Mouse (Mus musculus) heart, postnatal 0 days (tissue): Measurements from ENCODE around the gene Mecom. TPM values are rescaled to one million over a fixed set of nuclear protein-coding genes. Genes with fewer than 3 reads are reported as not detected.
A peak's percentile ranks its signal among the peaks of the same experiment; 100 is the strongest.

Experiments
- ATAC-seq: fragments of 200-750 bp; cut with Nextera tagmentation; 2 replicates; pipeline ENCODE4 v1.8.0; 2017; ENCODE audit warnings: low read depth, moderate number of reproducible peaks, moderate library complexity; ENCODE audit not compliant: insufficient read depth
- DNase-seq: peaks from one replicate; pipeline ENCODE4 v3.0.0-alpha.2; 2016; ENCODE audit warnings: low spot score
- H3K27ac ChIP-seq: fragments of 300-500 bp; sonication (generic); 2 replicates; pipeline ENCODE4 v1.5.1; 2014; ENCODE audit warnings: low read depth, mild to moderate bottlenecking
- H3K27me3 ChIP-seq: fragments of 300-500 bp; sonication (generic); 2 replicates; pipeline ENCODE4 v1.6.1; 2014; ENCODE audit warnings: low read length, mixed read lengths; ENCODE audit not compliant: control insufficient read depth, insufficient read depth
- H3K36me3 ChIP-seq: fragments of 300-500 bp; sonication (generic); replicated peaks from 2 replicates; pipeline ENCODE4 v1.6.1; 2014; ENCODE audit warnings: low read length, mixed read lengths; ENCODE audit not compliant: control insufficient read depth, insufficient read depth
- H3K4me1 ChIP-seq: fragments of 300-500 bp; sonication (generic); 2 replicates; pipeline ENCODE4 v1.6.1; 2014; ENCODE audit warnings: antibody characterized with exemption; ENCODE audit not compliant: control insufficient read depth, insufficient read depth
- H3K4me2 ChIP-seq: fragments of 300-500 bp; sonication (generic); 2 replicates; pipeline ENCODE4 v1.6.1; 2014; ENCODE audit warnings: low read depth, mild to moderate bottlenecking, low read length, moderate library complexity
- H3K4me3 ChIP-seq: fragments of 300-500 bp; sonication (generic); 2 replicates; pipeline ENCODE4 v1.5.1; 2014; ENCODE audit warnings: low read depth, low read length
- H3K9ac ChIP-seq: fragments of 300-500 bp; sonication (generic); replicated peaks from 2 replicates; pipeline ENCODE4 v1.6.1; 2014; ENCODE audit warnings: low read depth, low read length, mixed read lengths
- H3K9me3 ChIP-seq: fragments of 300-500 bp; sonication (generic); replicated peaks from 2 replicates; pipeline ENCODE4 v1.6.1; 2016; ENCODE audit warnings: low read length; ENCODE audit not compliant: control insufficient read depth
- CTCF ChIP-seq: IDR thresholded peaks from 2 replicates; pipeline ENCODE4 v1.5.1; 2016; ENCODE audit warnings: antibody characterized with exemption, control low read depth, low read depth
- EP300 ChIP-seq: IDR thresholded peaks from 2 replicates; pipeline ENCODE4 v1.6.1; 2016; ENCODE audit warnings: antibody characterized with exemption, low read depth
- WGBS: fragments of 180-500 bp; shearing (Covaris S2); extraction: QIAGEN DNeasy Blood & Tissue Kit; methylation state at CpG from one replicate; pipeline ENCODE4 v1.1.7; 2014; 5-methylcytosine and 5-hydroxymethylcytosine counted together
- polyA plus RNA-seq: library from polyadenylated mRNA; unstranded; fragments of >200 nt; fragmentation: Nextera tagmentation; extraction: Ambion mirVana; gene quantifications from 2 replicates; pipeline ENCODE4 v1.2.1, GENCODE M21; 2015
- total RNA-seq: library from RNA; depleted of rRNA; stranded (reverse); fragments of >200 nt; gene quantifications from 2 replicates; pipeline ENCODE4 v1.2.3, GENCODE M21; 2014; ENCODE audit warnings: low replicate concordance

Gene Mecom
- total and polyA plus RNA-seq, 2 experiments from 2014 or later = 8.5 to 18.9 TPM

- H3K9me3 ChIP-seq = no peaks in the 10 kb centered on the region
- WGBS = 61% methylated on average over 5 of the region's 5 CpGs
- DNase-seq = no peak
Observed at GRCm38 (mm10) chr3:30361190-30361589, 186.6 kb downstream of the Mecom start.

GRCm38 (mm10) chr3:30353878-30354727, 193.7 kb downstream of the Mecom start:
- H3K4me1 ChIP-seq = no peaks in the 10 kb centered on the region
- DNase-seq (no peak), ATAC-seq (no peak; the same call in 1 of the 2 replicates)
- 17% methylated on average over 6 of the region's 6 CpGs for WGBS
- no peaks in the 10 kb centered on the region for H3K36me3 ChIP-seq
- H3K4me3 ChIP-seq = no peak overlapping the region
- H3K9ac ChIP-seq = no peak overlapping the region
- no peak overlapping the region for H3K4me2 ChIP-seq
- no peaks in the 10 kb centered on the region for H3K27me3 ChIP-seq
- no peak overlapping the region for H3K27ac ChIP-seq
- H3K9me3 ChIP-seq = no peaks in the 10 kb centered on the region
- TF ChIP-seq CTCF = no peak
- TF ChIP-seq EP300 = peak; percentile 29; the same call in 1 of the 2 replicates

More at GRCm38 (mm10) chr3:30361190-30361589, 186.6 kb downstream of the Mecom start:
- no peaks in the 10 kb centered on the region for H3K36me3 ChIP-seq
- H3K27me3 ChIP-seq = no peaks in the 10 kb centered on the region
- no peak for TF ChIP-seq EP300
- TF ChIP-seq CTCF = no peak
- ATAC-seq = no peak
- H3K4me1 ChIP-seq = no peaks in the 10 kb centered on the region
- no peak overlapping the region for H3K4me3 ChIP-seq
- H3K4me2 ChIP-seq = no peak overlapping the region
- no peak overlapping the region for H3K27ac ChIP-seq
- no peak overlapping the region for H3K9ac ChIP-seq

GRCm38 (mm10) chr3:30349279-30349678, 198.5 kb downstream of the Mecom start:
- H3K9ac ChIP-seq = no peak overlapping the region
- ATAC-seq (no peak), DNase-seq (no peak)
- H3K27me3 ChIP-seq = no peaks in the 10 kb centered on the region
- no peaks in the 10 kb centered on the region for H3K36me3 ChIP-seq
- H3K9me3 ChIP-seq = no peaks in the 10 kb centered on the region
- 65% methylated on average over 7 of the region's 7 CpGs for WGBS
- no peak overlapping the region for H3K4me2 ChIP-seq
- no peak overlapping the region for H3K27ac ChIP-seq
- TF ChIP-seq CTCF (no peak), EP300 (no peak)
- H3K4me3 ChIP-seq = no peak overlapping the region
- no peaks in the 10 kb centered on the region for H3K4me1 ChIP-seq

- H3K4me1 ChIP-seq = no peaks in the 10 kb centered on the region
- H3K27me3 ChIP-seq = no peaks in the 10 kb centered on the region
- no peaks in the 10 kb centered on the region for H3K36me3 ChIP-seq
- WGBS = 49% methylated on average over 4 of the region's 4 CpGs
- no peak overlapping the region for H3K27ac ChIP-seq
- no peak overlapping the region for H3K4me2 ChIP-seq
- no peaks in the 10 kb centered on the region for H3K9me3 ChIP-seq
- TF ChIP-seq CTCF = no peak
- TF ChIP-seq EP300 = no peak
- no peak overlapping the region for H3K4me3 ChIP-seq
- ATAC-seq = no peak
- H3K9ac ChIP-seq = no peak overlapping the region
- DNase-seq = no peak
Observed at GRCm38 (mm10) chr3:30344151-30344550, 203.7 kb downstream of the Mecom start.

GRCm38 (mm10) chr3:30332337-30332736, 215.5 kb downstream of the Mecom start:
- Histone ChIP-seq H3K4me1 (no peaks in the 10 kb centered on the region), H3K9me3 (no peaks in the 10 kb centered on the region), H3K36me3 (no peaks in the 10 kb centered on the region), H3K4me3 (no peak overlapping the region), H3K27me3 (no peaks in the 10 kb centered on the region), H3K4me2 (no peak overlapping the region), H3K9ac (no peak overlapping the region), H3K27ac (no peak overlapping the region)
- no peak for DNase-seq
- TF ChIP-seq EP300 = no peak
- no peak for TF ChIP-seq CTCF
- 72% methylated on average over 6 of the region's 6 CpGs for WGBS
- no peak for ATAC-seq
